In genomic region chr19:8930771-8931170, GRCm38 (mm10) we compare ENCODE assay signal across 8 mouse cellular contexts. TPM values are rescaled to one million over a fixed set of nuclear protein-coding genes. Genes with fewer than 3 reads are reported as not detected.
DNase-seq lines count a peak whose midpoint lies in the region; ATAC-seq and TF ChIP-seq lines count a peak whose summit lies in the region.

No protein-coding gene starts in this region.

- peak overlapping the region; percentile 87 for H3K4me2 ChIP-seq in heart, embryonic 13.5 days
- H3K4me2 ChIP-seq in midbrain, embryonic 11.5 days = peak overlapping the region; percentile 81
- no peak overlapping the region for H3K4me2 ChIP-seq in midbrain, postnatal 0 days (ENCODE audit: low read depth, low read length, poor library complexity, severe bottlenecking)
- peak overlapping the region; percentile 95 for H3K4me2 ChIP-seq in intestine, postnatal 0 days (replicated peaks; ENCODE audit: low read depth)
- peak overlapping the region; percentile 73 for H3K4me2 ChIP-seq in stomach, embryonic 15.5 days

- H3K36me3 ChIP-seq in heart, embryonic 13.5 days = peaks cover 60% of the 10 kb centered on the region
- H3K36me3 ChIP-seq in midbrain, embryonic 11.5 days (ENCODE audit: control insufficient read depth, insufficient read depth, low read length) = no peaks in the 10 kb centered on the region; the same call in 1 of the 2 replicates
- H3K36me3 ChIP-seq in midbrain, postnatal 0 days (ENCODE audit: insufficient read depth, low read length) = peaks cover 16% of the 10 kb centered on the region
- H3K36me3 ChIP-seq in intestine, postnatal 0 days (ENCODE audit: control insufficient read depth, insufficient read depth) = peaks cover 41% of the 10 kb centered on the region
- H3K36me3 ChIP-seq in stomach, embryonic 15.5 days = peaks cover 22% of the 10 kb centered on the region

- no peak overlapping the region for H3K27ac ChIP-seq in heart, embryonic 13.5 days (replicated peaks)
- H3K27ac ChIP-seq in midbrain, embryonic 11.5 days (ENCODE audit: low read depth, low read length) = no peak overlapping the region
- H3K27ac ChIP-seq in midbrain, postnatal 0 days (ENCODE audit: low read depth, low read length) = no peak overlapping the region
- H3K27ac ChIP-seq in intestine, postnatal 0 days (ENCODE audit: low read depth, low read length) = no peak overlapping the region
- H3K27ac ChIP-seq in stomach, embryonic 15.5 days = no peak overlapping the region

- 74% methylated on average over 7 of the region's 7 CpGs for WGBS in heart, embryonic 13.5 days
- 84% methylated on average over 7 of the region's 7 CpGs for WGBS in midbrain, embryonic 11.5 days
- WGBS in midbrain, postnatal 0 days = 83% methylated on average over 7 of the region's 7 CpGs
- 72% methylated on average over 7 of the region's 7 CpGs for WGBS in intestine, postnatal 0 days
- WGBS in stomach, embryonic 15.5 days = 84% methylated on average over 7 of the region's 7 CpGs

- intact Hi-C loops in heart, postnatal 36 days (cut with DNase I) = no loop called here

- no peak for TF ChIP-seq CTCF in midbrain, postnatal 0 days (IDR thresholded peaks at IDR 0.05)
- no peak for TF ChIP-seq CTCF in intestine, postnatal 0 days (IDR thresholded peaks at IDR 0.05; ENCODE audit: low read depth)

- no peaks in the 10 kb centered on the region for H3K27me3 ChIP-seq in heart, embryonic 13.5 days (replicated peaks)
- H3K27me3 ChIP-seq in midbrain, embryonic 11.5 days (ENCODE audit: control insufficient read depth, insufficient read depth, low read length) = no peaks in the 10 kb centered on the region
- H3K27me3 ChIP-seq in midbrain, postnatal 0 days (ENCODE audit: insufficient read depth, low read length) = no peaks in the 10 kb centered on the region
- no peaks in the 10 kb centered on the region for H3K27me3 ChIP-seq in intestine, postnatal 0 days (replicated peaks; ENCODE audit: control insufficient read depth, insufficient read depth, low read length)
- H3K27me3 ChIP-seq in stomach, embryonic 15.5 days (replicated peaks) = no peaks in the 10 kb centered on the region

- no peak for DNase-seq in heart, postnatal 36 days
- no peak for DNase-seq in midbrain, embryonic 11.5 days (ENCODE audit: low spot score, missing footprints)
- no peak for DNase-seq in midbrain, postnatal 0 days (ENCODE audit: low spot score)
- DNase-seq in gastrocnemius, adult 8-10 months (ENCODE audit: low spot score in 2 of 2) = no peak

- H3K4me1 ChIP-seq in heart, embryonic 13.5 days = peaks cover 21% of the 10 kb centered on the region
- peaks cover 13% of the 10 kb centered on the region for H3K4me1 ChIP-seq in midbrain, embryonic 11.5 days (ENCODE audit: control insufficient read depth, insufficient read depth, low read length)
- no peaks in the 10 kb centered on the region for H3K4me1 ChIP-seq in midbrain, postnatal 0 days (ENCODE audit: insufficient read depth, low read length)
- no peaks in the 10 kb centered on the region for H3K4me1 ChIP-seq in intestine, postnatal 0 days (replicated peaks; ENCODE audit: control insufficient read depth, insufficient read depth, low read length)
- peaks cover 22% of the 10 kb centered on the region for H3K4me1 ChIP-seq in stomach, embryonic 15.5 days

- H3K9ac ChIP-seq in heart, embryonic 13.5 days = peak overlapping the region; percentile 91
- H3K9ac ChIP-seq in midbrain, embryonic 11.5 days (ENCODE audit: low read length) = peak overlapping the region; percentile 14; the same call in 1 of the 2 replicates
- H3K9ac ChIP-seq in midbrain, postnatal 0 days (replicated peaks; ENCODE audit: low read length, poor library complexity, severe bottlenecking) = no peak overlapping the region
- H3K9ac ChIP-seq in intestine, postnatal 0 days (ENCODE audit: low read depth, low read length) = no peak overlapping the region
- peak overlapping the region; percentile 54; the same call in 1 of the 2 replicates for H3K9ac ChIP-seq in stomach, embryonic 15.5 days

- no peaks in the 10 kb centered on the region for H3K9me3 ChIP-seq in heart, embryonic 13.5 days
- no peaks in the 10 kb centered on the region for H3K9me3 ChIP-seq in midbrain, embryonic 11.5 days (ENCODE audit: control insufficient read depth, low read length)
- no peaks in the 10 kb centered on the region for H3K9me3 ChIP-seq in midbrain, postnatal 0 days (ENCODE audit: low read length)
- no peaks in the 10 kb centered on the region for H3K9me3 ChIP-seq in intestine, postnatal 0 days (ENCODE audit: control insufficient read depth)
- no peaks in the 10 kb centered on the region for H3K9me3 ChIP-seq in stomach, embryonic 15.5 days

- no peak for ATAC-seq in heart, embryonic 13.5 days (ENCODE audit: extremely low read depth, insufficient number of reproducible peaks, low FRiP score, low TSS enrichment)
- ATAC-seq in midbrain, embryonic 11.5 days (ENCODE audit: low FRiP score) = no peak
- ATAC-seq in midbrain, postnatal 0 days (ENCODE audit: low FRiP score) = no peak
- no peak for ATAC-seq in intestine, postnatal 0 days
- ATAC-seq in stomach, embryonic 15.5 days (ENCODE audit: insufficient read depth, low FRiP score, low read depth) = no peak
- ATAC-seq in inflammation-experienced regulatory T-cells, adult 6 months = no peak

- peak overlapping the region; percentile 89 for H3K4me3 ChIP-seq in heart, embryonic 13.5 days
- H3K4me3 ChIP-seq in midbrain, embryonic 11.5 days (ENCODE audit: low read depth, low read length) = no peak overlapping the region; the same call in 1 of the 2 replicates
- no peak overlapping the region for H3K4me3 ChIP-seq in midbrain, postnatal 0 days (ENCODE audit: low read depth, low read length)
- H3K4me3 ChIP-seq in intestine, postnatal 0 days (ENCODE audit: low read depth, low read length) = peak overlapping the region; percentile 84; the same call in 1 of the 2 replicates
- H3K4me3 ChIP-seq in stomach, embryonic 15.5 days (replicated peaks) = peak overlapping the region; percentile 75

RNA-seq across cellular contexts. Expression of gene Eml3, which starts 1.4 kb away (rescaled TPM):
- polyA plus RNA-seq in heart, embryonic 13.5 days (2015; fragmentation: Nextera tagmentation; extraction: Ambion mirVana) = 14.4 and 14.9 TPM in 2 replicates
- 10 to 100 TPM in 1 of 2 experiments, 1 to 10 TPM in 1; 9.5 to 11.0 TPM for total RNA-seq in heart, postnatal 36 days (2021)
- 5.8 and 8.2 TPM in 2 replicates for polyA plus RNA-seq in midbrain, embryonic 11.5 days (2014; fragmentation: Nextera tagmentation; extraction: Ambion mirVana)
- 6.3 and 9.3 TPM in 2 replicates for total RNA-seq in midbrain, postnatal 0 days (2014; rRNA removed)
- polyA plus RNA-seq in midbrain, postnatal 0 days (2015; fragmentation: Nextera tagmentation; extraction: Ambion mirVana) = 8.7 and 9.0 TPM in 2 replicates
- 12.0 and 13.6 TPM in 2 replicates for polyA plus RNA-seq in intestine, postnatal 0 days (2015; fragmentation: Nextera tagmentation; extraction: Ambion mirVana)
- 31.7 and 32.6 TPM in 2 replicates for polyA plus RNA-seq in stomach, embryonic 15.5 days (2015; fragmentation: Nextera tagmentation; extraction: Ambion mirVana)
- 10 to 100 TPM; 20.3 to 25.7 (median 20.4) TPM for polyA plus RNA-seq in inflammation-experienced regulatory T-cells, adult 6 months (2017; shearing (Covaris generic))
- total RNA-seq in gastrocnemius, adult 8-10 months (2022) = 1 to 10 TPM; 3.5 to 4.7 (median 4.3) TPM

RNA-seq across cellular contexts. Expression of gene Rom1, which starts 1.6 kb away (rescaled TPM):
- 2.4 and 2.7 TPM in 2 replicates for polyA plus RNA-seq in heart, embryonic 13.5 days (2015; fragmentation: Nextera tagmentation; extraction: Ambion mirVana)
- total RNA-seq in heart, postnatal 36 days (2021) = 10 to 100 TPM; 19.8 to 30.2 TPM
- polyA plus RNA-seq in midbrain, embryonic 11.5 days (2014; fragmentation: Nextera tagmentation; extraction: Ambion mirVana) = 1.4 and 2.3 TPM in 2 replicates
- total RNA-seq in midbrain, postnatal 0 days (2014; rRNA removed) = 3.0 and 6.3 TPM in 2 replicates
- polyA plus RNA-seq in midbrain, postnatal 0 days (2015; fragmentation: Nextera tagmentation; extraction: Ambion mirVana) = 2.7 and 3.5 TPM in 2 replicates
- 6.3 and 6.7 TPM in 2 replicates for polyA plus RNA-seq in intestine, postnatal 0 days (2015; fragmentation: Nextera tagmentation; extraction: Ambion mirVana)
- 3.3 and 3.4 TPM in 2 replicates for polyA plus RNA-seq in stomach, embryonic 15.5 days (2015; fragmentation: Nextera tagmentation; extraction: Ambion mirVana)
- polyA plus RNA-seq in inflammation-experienced regulatory T-cells, adult 6 months (2017; shearing (Covaris generic)) = 10 to 100 TPM in 1 of 3 experiments, 1 to 10 TPM in 2; 3.2 to 22.7 (median 3.4) TPM
- 1 to 10 TPM; 7.2 to 9.4 (median 8.7) TPM for total RNA-seq in gastrocnemius, adult 8-10 months (2022)

RNA-seq across cellular contexts. Expression of gene B3gat3, which starts 10.6 kb away (rescaled TPM):
- polyA plus RNA-seq in heart, embryonic 13.5 days (2015; fragmentation: Nextera tagmentation; extraction: Ambion mirVana) = 40.6 and 41.4 TPM in 2 replicates
- total RNA-seq in heart, postnatal 36 days (2021) = 10 to 100 TPM; 34.5 to 37.6 TPM
- 42.1 and 46.0 TPM in 2 replicates for polyA plus RNA-seq in midbrain, embryonic 11.5 days (2014; fragmentation: Nextera tagmentation; extraction: Ambion mirVana)
- total RNA-seq in midbrain, postnatal 0 days (2014; rRNA removed) = 111 TPM in 2 replicates
- 95.5 and 99.7 TPM in 2 replicates for polyA plus RNA-seq in midbrain, postnatal 0 days (2015; fragmentation: Nextera tagmentation; extraction: Ambion mirVana)
- polyA plus RNA-seq in intestine, postnatal 0 days (2015; fragmentation: Nextera tagmentation; extraction: Ambion mirVana) = 36.6 and 37.5 TPM in 2 replicates
- polyA plus RNA-seq in stomach, embryonic 15.5 days (2015; fragmentation: Nextera tagmentation; extraction: Ambion mirVana) = 39.8 and 44.5 TPM in 2 replicates
- polyA plus RNA-seq in inflammation-experienced regulatory T-cells, adult 6 months (2017; shearing (Covaris generic)) = 10 to 100 TPM; 11.3 to 26.1 (median 20.0) TPM
- 10 to 100 TPM; 36.8 to 39.0 (median 38.1) TPM for total RNA-seq in gastrocnemius, adult 8-10 months (2022)

RNA-seq across cellular contexts. Expression of gene Mta2, which starts 10.9 kb away (rescaled TPM):
- polyA plus RNA-seq in heart, embryonic 13.5 days (2015; fragmentation: Nextera tagmentation; extraction: Ambion mirVana) = 83.6 and 88.0 TPM in 2 replicates
- 10 to 100 TPM; 33.2 to 38.5 TPM for total RNA-seq in heart, postnatal 36 days (2021)
- 50.9 and 56.0 TPM in 2 replicates for polyA plus RNA-seq in midbrain, embryonic 11.5 days (2014; fragmentation: Nextera tagmentation; extraction: Ambion mirVana)
- total RNA-seq in midbrain, postnatal 0 days (2014; rRNA removed) = 64.3 and 65.6 TPM in 2 replicates
- polyA plus RNA-seq in midbrain, postnatal 0 days (2015; fragmentation: Nextera tagmentation; extraction: Ambion mirVana) = 73.6 and 77.9 TPM in 2 replicates
- 53.1 and 54.1 TPM in 2 replicates for polyA plus RNA-seq in intestine, postnatal 0 days (2015; fragmentation: Nextera tagmentation; extraction: Ambion mirVana)
- 132 and 142 TPM in 2 replicates for polyA plus RNA-seq in stomach, embryonic 15.5 days (2015; fragmentation: Nextera tagmentation; extraction: Ambion mirVana)
- polyA plus RNA-seq in inflammation-experienced regulatory T-cells, adult 6 months (2017; shearing (Covaris generic)) = 10 to 100 TPM; 78.8 to 96.7 (median 81.2) TPM
- total RNA-seq in gastrocnemius, adult 8-10 months (2022) = 10 to 100 TPM; 21.0 to 25.7 (median 23.4) TPM

RNA-seq across cellular contexts. Expression of gene Tut1, which starts 22.9 kb away (rescaled TPM):
- polyA plus RNA-seq in heart, embryonic 13.5 days (2015; fragmentation: Nextera tagmentation; extraction: Ambion mirVana) = 16.3 and 17.1 TPM in 2 replicates
- total RNA-seq in heart, postnatal 36 days (2021) = 1 to 10 TPM; 8.1 to 8.9 TPM
- polyA plus RNA-seq in midbrain, embryonic 11.5 days (2014; fragmentation: Nextera tagmentation; extraction: Ambion mirVana) = 23.5 and 28.4 TPM in 2 replicates
- 18.1 and 19.0 TPM in 2 replicates for total RNA-seq in midbrain, postnatal 0 days (2014; rRNA removed)
- polyA plus RNA-seq in midbrain, postnatal 0 days (2015; fragmentation: Nextera tagmentation; extraction: Ambion mirVana) = 15.1 and 18.4 TPM in 2 replicates
- polyA plus RNA-seq in intestine, postnatal 0 days (2015; fragmentation: Nextera tagmentation; extraction: Ambion mirVana) = 10.7 and 11.1 TPM in 2 replicates
- 29.1 and 31.8 TPM in 2 replicates for polyA plus RNA-seq in stomach, embryonic 15.5 days (2015; fragmentation: Nextera tagmentation; extraction: Ambion mirVana)
- polyA plus RNA-seq in inflammation-experienced regulatory T-cells, adult 6 months (2017; shearing (Covaris generic)) = 10 to 100 TPM; 17.6 to 38.3 (median 35.3) TPM
- 10 to 100 TPM in 1 of 4 experiments, 1 to 10 TPM in 3; 7.8 to 11.8 (median 9.0) TPM for total RNA-seq in gastrocnemius, adult 8-10 months (2022)

Comparison
In these comparisons a context has a peak if more than half of its experiments do, and no peak if none do; other contexts are left out.
1. H3K9ac ChIP-seq: peak in heart, embryonic 13.5 days (single experiment), midbrain, embryonic 11.5 days (single experiment) and stomach, embryonic 15.5 days (single experiment); none in midbrain, postnatal 0 days (single experiment) and intestine, postnatal 0 days (single experiment).
2. H3K4me3 ChIP-seq: peak in heart, embryonic 13.5 days (single experiment), intestine, postnatal 0 days (single experiment) and stomach, embryonic 15.5 days (single experiment); none in midbrain, embryonic 11.5 days (single experiment) and midbrain, postnatal 0 days (single experiment).